Mouse (Mus musculus) lung, embryonic 15.5 days (tissue): ENCODE measurements around the gene Traf1. TPM values are rescaled to one million over a fixed set of nuclear protein-coding genes. Genes with fewer than 3 reads are reported as not detected.

Source experiments
- ATAC-seq: fragments of 200-750 bp; cut with Nextera tagmentation; 2 replicates; pipeline ENCODE4 v1.8.0; 2017; ENCODE audit warnings: moderate number of reproducible peaks, borderline replicate concordance; ENCODE audit not compliant: low FRiP score, low TSS enrichment; ENCODE audit errors: extremely low read depth
- H3K27ac ChIP-seq: fragments of 300-500 bp; sonication (generic); 2 replicates; pipeline ENCODE4 v1.5.1; 2015; ENCODE audit warnings: moderate library complexity, mild to moderate bottlenecking, inconsistent platforms
- H3K27me3 ChIP-seq: fragments of 300-500 bp; sonication (generic); 2 replicates; pipeline ENCODE4 v1.6.1; 2015; ENCODE audit warnings: inconsistent platforms
- H3K36me3 ChIP-seq: fragments of 300-500 bp; sonication (generic); 2 replicates; pipeline ENCODE4 v1.6.1; 2015; ENCODE audit warnings: inconsistent platforms
- H3K4me1 ChIP-seq: fragments of 300-500 bp; sonication (generic); 2 replicates; pipeline ENCODE4 v1.6.1; 2015; ENCODE audit warnings: inconsistent platforms
- H3K4me2 ChIP-seq: fragments of 300-500 bp; sonication (generic); 2 replicates; pipeline ENCODE4 v1.6.1; 2015; ENCODE audit warnings: inconsistent platforms, mild to moderate bottlenecking, moderate library complexity
- H3K4me3 ChIP-seq: fragments of 300-500 bp; sonication (generic); 2 replicates; pipeline ENCODE4 v1.5.1; 2015; ENCODE audit warnings: mild to moderate bottlenecking, inconsistent platforms
- H3K9ac ChIP-seq: fragments of 300-500 bp; sonication (generic); 2 replicates; pipeline ENCODE4 v1.6.1; 2015; ENCODE audit warnings: inconsistent platforms
- H3K9me3 ChIP-seq: fragments of 300-500 bp; sonication (generic); 2 replicates; pipeline ENCODE4 v1.6.1; 2016; ENCODE audit warnings: inconsistent platforms
- WGBS: fragments of 180-500 bp; shearing (Covaris S2); methylation state at CpG from one replicate; pipeline ENCODE4 v1.1.7; 2015; 5-methylcytosine and 5-hydroxymethylcytosine counted together
- polyA plus RNA-seq: library from polyadenylated mRNA; unstranded; fragments of >200 nt; fragmentation: Nextera tagmentation; extraction: Ambion mirVana; gene quantifications from 2 replicates; pipeline ENCODE4 v1.2.1, GENCODE M21; 2015

Gene Traf1
- polyA plus RNA-seq, 1 experiment from 2014 or later: 2.7 TPM

- ATAC-seq: no peak
- no peaks in the 10 kb centered on the region for H3K27me3 ChIP-seq
- no peak overlapping the region for H3K4me2 ChIP-seq
- H3K9me3 ChIP-seq: no peaks in the 10 kb centered on the region
- no peaks in the 10 kb centered on the region for H3K36me3 ChIP-seq
- no peak overlapping the region for H3K4me3 ChIP-seq
- no peak overlapping the region for H3K9ac ChIP-seq
- H3K4me1 ChIP-seq: 0 out of 2 replicates have a peak, but pooled peaks cover 10% of the 10 kb centered on the region
- H3K27ac ChIP-seq: no peak overlapping the region
- WGBS: 15% methylated on average over 5 of the region's 5 CpGs
These were observed 24.1 kb downstream of the Traf1 start for GRCm38 (mm10) chr2:34937460-34937859.

DNA sequence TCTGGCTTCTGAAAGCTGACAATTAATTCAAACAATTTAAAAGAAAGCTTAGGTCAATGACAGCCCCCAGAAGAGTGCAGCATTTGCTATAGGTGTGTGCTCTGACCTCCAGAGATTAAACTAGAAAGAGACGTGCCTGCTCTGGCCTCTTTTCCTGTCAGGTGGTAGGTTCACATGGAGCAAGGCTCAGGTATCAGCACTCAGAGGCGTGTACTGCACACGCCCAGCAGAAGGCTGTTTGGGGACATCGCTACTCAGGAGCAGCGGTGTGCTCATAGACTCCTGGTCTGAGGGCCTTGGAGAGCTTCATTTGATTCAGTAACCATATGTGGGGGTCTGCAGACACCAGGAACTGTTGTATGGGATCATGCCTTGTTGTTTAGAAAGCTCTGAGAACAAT is 34.3 kb downstream of the Traf1 start:
- no peak for ATAC-seq
- Histone ChIP-seq H3K4me1 (no peaks in the 10 kb centered on the region), H3K27ac (no peak overlapping the region), H3K4me2 (no peak overlapping the region), H3K27me3 (no peaks in the 10 kb centered on the region), H3K9ac (no peak overlapping the region), H3K9me3 (no peaks in the 10 kb centered on the region), H3K4me3 (no peak overlapping the region), H3K36me3 (no peaks in the 10 kb centered on the region)
- 50% methylated on average over 5 of the region's 5 CpGs for WGBS

GRCm38 (mm10) chr2:34922729-34923128 is 38.8 kb downstream of the Traf1 start:
- Histone ChIP-seq H3K9ac (no peak overlapping the region), H3K9me3 (no peaks in the 10 kb centered on the region), H3K27me3 (no peaks in the 10 kb centered on the region), H3K4me3 (no peak overlapping the region), H3K4me1 (no peaks in the 10 kb centered on the region), H3K27ac (no peak overlapping the region), H3K36me3 (no peaks in the 10 kb centered on the region), H3K4me2 (no peak overlapping the region)
- ATAC-seq: no peak
- 2% methylated on average over 2 of the region's 2 CpGs for WGBS

GRCm38 (mm10) chr2:34920144-34920543 is 41.4 kb downstream of the Traf1 start:
- WGBS: 40% methylated on average over 2 of the region's 2 CpGs
- Histone ChIP-seq H3K4me2 (no peak overlapping the region), H3K36me3 (no peaks in the 10 kb centered on the region), H3K27me3 (no peaks in the 10 kb centered on the region), H3K9me3 (no peaks in the 10 kb centered on the region), H3K4me1 (peaks cover 2% of the 10 kb centered on the region; the same call in 1 of the 2 replicates), H3K4me3 (no peak overlapping the region), H3K27ac (no peak overlapping the region), H3K9ac (no peak overlapping the region)
- ATAC-seq: no peak

- H3K27ac ChIP-seq: peak overlapping the region; percentile 18; the same call in 1 of the 2 replicates
- H3K4me2 ChIP-seq: peak overlapping the region; percentile 97
- 53% methylated on average over 2 of the region's 2 CpGs for WGBS
- no peak for ATAC-seq
- no peaks in the 10 kb centered on the region; the same call in 1 of the 2 replicates for H3K36me3 ChIP-seq
- H3K9me3 ChIP-seq: no peaks in the 10 kb centered on the region
- H3K9ac ChIP-seq: no peak overlapping the region
- H3K27me3 ChIP-seq: peaks cover 18% of the 10 kb centered on the region
- H3K4me3 ChIP-seq: no peak overlapping the region
- H3K4me1 ChIP-seq: peaks cover 24% of the 10 kb centered on the region
These were observed 46.5 kb downstream of the Traf1 start for GRCm38 (mm10) chr2:34915103-34915502.

DNA sequence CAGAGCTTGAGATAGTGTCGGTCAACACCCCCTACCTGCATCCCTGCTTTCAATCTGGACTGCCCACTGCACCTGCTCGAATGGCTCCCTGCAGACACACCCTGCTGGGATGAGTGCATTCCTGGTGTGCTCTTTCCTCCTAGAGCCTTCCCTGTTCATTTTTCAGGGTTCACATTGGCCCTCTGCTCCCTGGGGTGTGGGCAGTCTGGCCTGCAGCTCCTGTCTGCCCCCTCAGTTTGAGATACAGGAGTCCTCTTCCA is 46.8 kb downstream of the Traf1 start:
- WGBS: 16% methylated on average over 2 of the region's 2 CpGs
- Histone ChIP-seq H3K27ac (peak overlapping the region; percentile 18; the same call in 1 of the 2 replicates), H3K36me3 (no peaks in the 10 kb centered on the region; the same call in 1 of the 2 replicates), H3K4me2 (peak overlapping the region; percentile 97), H3K4me3 (peak overlapping the region; percentile 62; the same call in 1 of the 2 replicates), H3K9ac (no peak overlapping the region), H3K27me3 (peaks cover 18% of the 10 kb centered on the region), H3K4me1 (peaks cover 24% of the 10 kb centered on the region), H3K9me3 (no peaks in the 10 kb centered on the region)
- ATAC-seq: no peak

- peaks cover 24% of the 10 kb centered on the region for H3K4me1 ChIP-seq
- H3K4me2 ChIP-seq: peak overlapping the region; percentile 97
- H3K9me3 ChIP-seq: no peaks in the 10 kb centered on the region
- peak overlapping the region; percentile 62 for H3K4me3 ChIP-seq
- peaks cover 18% of the 10 kb centered on the region for H3K27me3 ChIP-seq
- peak; percentile 53; the same call in 1 of the 2 replicates for ATAC-seq
- H3K27ac ChIP-seq: no peak overlapping the region
- 1% methylated on average over 37 of the region's 50 CpGs for WGBS
- peak overlapping the region; percentile 54 for H3K9ac ChIP-seq
- H3K36me3 ChIP-seq: no peaks in the 10 kb centered on the region; the same call in 1 of the 2 replicates
These were observed 47.3 kb downstream of the Traf1 start for GRCm38 (mm10) chr2:34914069-34914822.

GRCm38 (mm10) chr2:34913218-34914068 is 48.1 kb downstream of the Traf1 start, which contains the start of gene Phf19:
Phf19 (minus strand) TSS chr2:34914026.
- H3K27ac ChIP-seq: peak within 1 kb of the TSS; percentile 18; the same call in 1 of the 2 replicates
- H3K4me2 ChIP-seq: peak within 1 kb of the TSS; percentile 97
- peak within 1 kb of the TSS; percentile 62 for H3K4me3 ChIP-seq
- H3K27me3 ChIP-seq: peaks cover 18% of the 10 kb centered on the region
- peak within 1 kb of the TSS; percentile 54 for H3K9ac ChIP-seq
- peak; percentile 43; the same call in 1 of the 2 replicates for ATAC-seq
- no peaks in the 10 kb centered on the region; the same call in 1 of the 2 replicates for H3K36me3 ChIP-seq
- H3K4me1 ChIP-seq: peaks cover 24% of the 10 kb centered on the region
- under 1% methylated on average over 64 of the region's 64 CpGs for WGBS
- no peaks in the 10 kb centered on the region for H3K9me3 ChIP-seq

DNA sequence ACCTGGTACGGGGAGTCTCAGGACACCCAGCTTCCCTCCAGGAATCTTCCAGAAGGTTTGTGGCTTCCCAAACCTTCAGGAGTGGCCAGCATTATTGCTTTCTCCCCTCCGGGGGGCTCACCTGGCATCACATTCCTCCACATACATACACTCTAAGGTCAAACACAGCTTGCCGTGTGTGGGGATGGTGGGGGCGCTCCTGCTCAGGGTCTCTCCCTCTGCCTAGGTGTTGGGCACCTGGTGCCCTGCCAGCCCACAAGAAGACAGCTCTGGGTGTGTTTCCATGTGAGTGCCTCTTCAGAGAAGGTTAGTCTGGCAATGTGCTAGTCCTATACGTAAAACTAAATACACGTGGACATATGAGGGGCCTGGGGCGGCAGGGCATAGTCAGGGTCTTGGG is 49.0 kb downstream of the Traf1 start:
- Histone ChIP-seq H3K9me3 (no peaks in the 10 kb centered on the region), H3K4me1 (peaks cover 24% of the 10 kb centered on the region), H3K36me3 (no peaks in the 10 kb centered on the region; the same call in 1 of the 2 replicates), H3K4me2 (peak overlapping the region; percentile 97), H3K27ac (no peak overlapping the region), H3K9ac (0 out of 2 replicates have a peak overlapping the region, but pooled peaks have one; percentile 54), H3K4me3 (peak overlapping the region; percentile 62), H3K27me3 (peaks cover 18% of the 10 kb centered on the region)
- 38% methylated on average over 7 of the region's 7 CpGs for WGBS
- no peak for ATAC-seq

GRCm38 (mm10) chr2:34911871-34912270 is 49.7 kb downstream of the Traf1 start:
- H3K36me3 ChIP-seq: no peaks in the 10 kb centered on the region; the same call in 1 of the 2 replicates
- no peak overlapping the region for H3K4me2 ChIP-seq
- no peaks in the 10 kb centered on the region for H3K9me3 ChIP-seq
- no peak overlapping the region for H3K27ac ChIP-seq
- H3K9ac ChIP-seq: no peak overlapping the region
- H3K4me1 ChIP-seq: peaks cover 24% of the 10 kb centered on the region
- H3K27me3 ChIP-seq: peaks cover 18% of the 10 kb centered on the region
- no peak overlapping the region for H3K4me3 ChIP-seq
- no peak for ATAC-seq
- WGBS: 75% methylated on average over 5 of the region's 5 CpGs

- no peak overlapping the region for H3K4me2 ChIP-seq
- no peaks in the 10 kb centered on the region for H3K9me3 ChIP-seq
- no peak overlapping the region for H3K27ac ChIP-seq
- peaks cover 19% of the 10 kb centered on the region for H3K4me1 ChIP-seq
- no peak for ATAC-seq
- peaks cover 18% of the 10 kb centered on the region for H3K27me3 ChIP-seq
- H3K36me3 ChIP-seq: no peaks in the 10 kb centered on the region; the same call in 1 of the 2 replicates
- 86% methylated on average over 4 of the region's 4 CpGs for WGBS
- no peak overlapping the region for H3K9ac ChIP-seq
- H3K4me3 ChIP-seq: no peak overlapping the region
These were observed 51.9 kb downstream of the Traf1 start for GRCm38 (mm10) chr2:34909719-34910118.
